Mouse (Mus musculus): ENCODE measurements around the gene Lrrc42. TPM values are rescaled to one million over a fixed set of nuclear protein-coding genes. Genes with fewer than 3 reads are reported as not detected.

Gene Lrrc42
- polyA plus RNA-seq, 1 experiment from 2014 or later = 83.0 TPM

DNA sequence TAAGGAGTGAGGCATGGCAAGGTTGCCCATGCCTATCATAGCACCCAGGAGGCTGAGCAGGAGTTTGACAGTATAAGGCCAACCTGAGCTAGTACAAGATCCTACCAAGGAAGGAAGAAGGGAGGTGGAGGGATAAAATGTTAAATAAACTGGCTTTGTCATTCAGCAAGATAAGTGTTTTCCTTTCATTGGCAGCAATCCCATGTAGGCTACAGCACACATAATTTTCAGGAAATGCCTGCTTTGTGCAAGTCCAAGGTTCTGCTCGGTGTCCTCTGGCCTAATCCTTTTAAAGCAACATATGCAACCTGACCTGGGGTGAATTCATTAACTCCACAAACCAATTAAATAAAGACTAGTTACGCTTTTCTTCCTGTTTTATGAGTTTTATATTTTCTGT is 8.0 kb downstream of the Lrrc42 start:
- no peak overlapping the region for H3K27ac ChIP-seq (replicated peaks)
- H3K36me3 ChIP-seq = peaks cover 36% of the 10 kb centered on the region
- H3K9me3 ChIP-seq (replicated peaks) = no peaks in the 10 kb centered on the region
- H3K4me1 ChIP-seq = peaks cover 30% of the 10 kb centered on the region
- no peak overlapping the region for H3K4me3 ChIP-seq
- no peak for DNase-seq (ENCODE audit: low spot score)
- 77% methylated on average over 2 of the region's 2 CpGs for WGBS
- no peaks in the 10 kb centered on the region for H3K27me3 ChIP-seq (ENCODE audit: low read depth, poor library complexity, severe bottlenecking)

DNA sequence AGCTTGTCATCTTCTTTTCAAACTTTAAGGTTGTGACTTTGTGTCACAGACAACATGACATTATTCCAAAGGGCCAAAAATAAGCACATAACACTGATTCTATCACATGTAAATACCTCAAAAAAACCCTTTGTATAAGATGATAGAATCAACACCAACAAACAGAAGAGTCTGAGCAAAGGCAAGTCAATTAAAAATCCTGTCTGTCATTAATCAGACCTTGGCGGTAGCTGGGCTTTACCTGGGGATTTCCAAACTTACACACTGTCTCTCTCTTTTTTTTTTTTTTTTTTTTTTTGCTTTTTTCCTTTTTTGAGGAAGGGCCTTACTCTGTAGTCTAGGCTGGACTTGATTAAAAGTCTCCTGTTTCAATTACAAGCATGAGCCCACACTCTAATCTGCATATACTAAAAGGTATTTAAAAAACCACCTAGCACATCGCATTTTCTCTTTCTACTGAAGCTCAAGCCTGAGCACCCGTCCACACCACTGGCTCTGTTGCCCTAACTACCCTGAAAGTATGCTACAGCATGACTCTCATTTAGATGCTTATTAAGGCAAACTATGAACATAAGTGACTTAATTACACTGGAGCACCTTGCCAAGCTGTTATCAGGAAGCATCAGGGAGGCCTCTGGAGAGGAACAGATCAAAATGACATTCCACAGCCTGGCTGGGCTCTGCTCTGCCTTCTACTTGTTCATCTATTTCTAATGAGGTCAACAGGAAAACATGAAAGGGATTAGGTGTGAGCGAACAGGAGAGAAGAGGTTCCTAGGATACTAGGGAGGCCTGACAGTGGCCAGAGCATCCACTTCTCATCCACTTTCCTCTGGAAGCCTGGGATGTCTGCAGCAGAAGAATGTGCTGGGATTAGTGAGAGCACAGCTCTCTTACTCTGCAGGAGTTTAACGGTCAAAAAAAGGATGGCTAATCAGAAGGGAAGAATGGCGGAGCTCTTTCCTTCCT is 9.7 kb downstream of the Lrrc42 start:
- Histone ChIP-seq H3K27ac (replicated peaks) (no peak overlapping the region), H3K4me3 (no peak overlapping the region), H3K4me1 (peaks cover 16% of the 10 kb centered on the region), H3K27me3 (ENCODE audit: low read depth, poor library complexity, severe bottlenecking) (no peaks in the 10 kb centered on the region), H3K36me3 (peaks cover 52% of the 10 kb centered on the region), H3K9me3 (replicated peaks) (no peaks in the 10 kb centered on the region)
- WGBS = 78% methylated on average over 6 of the region's 6 CpGs
- no peak for DNase-seq (ENCODE audit: low spot score)

GRCm38 (mm10) chr4:107240196-107240595 is 13.1 kb downstream of the Lrrc42 start:
- peaks cover 78% of the 10 kb centered on the region for H3K36me3 ChIP-seq
- WGBS = 96% methylated on average over 6 of the region's 6 CpGs

DNA sequence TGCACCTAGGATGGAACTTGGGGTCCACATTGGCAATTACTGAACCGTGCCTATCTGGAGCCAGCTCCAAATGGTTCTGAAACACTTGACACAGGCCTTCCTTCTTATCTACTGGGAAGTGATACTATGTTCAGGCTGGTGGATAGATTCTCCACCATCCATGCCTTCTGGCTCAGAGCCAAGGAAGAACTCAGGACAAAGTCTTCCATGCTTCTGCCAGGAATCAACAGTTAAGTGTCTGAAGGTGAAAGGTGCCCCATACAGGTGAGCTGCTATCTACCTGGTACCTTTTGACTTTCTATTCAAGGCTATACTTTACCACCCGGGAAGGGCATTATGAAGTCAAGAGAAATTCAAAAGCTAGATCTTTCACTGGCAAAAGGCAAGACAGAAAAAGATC is 15.1 kb downstream of the Lrrc42 start:
- H3K27me3 ChIP-seq (ENCODE audit: low read depth, poor library complexity, severe bottlenecking) = no peaks in the 10 kb centered on the region
- peaks cover 97% of the 10 kb centered on the region for H3K36me3 ChIP-seq
- no peak overlapping the region for H3K27ac ChIP-seq (replicated peaks)
- H3K9me3 ChIP-seq (replicated peaks) = no peaks in the 10 kb centered on the region
- H3K4me3 ChIP-seq = no peak overlapping the region
- 97% methylated on average over 2 of the region's 2 CpGs for WGBS
- DNase-seq (ENCODE audit: low spot score) = no peak
- no peaks in the 10 kb centered on the region for H3K4me1 ChIP-seq

More at GRCm38 (mm10) chr4:107240196-107240595, 13.1 kb downstream of the Lrrc42 start:
- DNase-seq (ENCODE audit: low spot score) = no peak
- H3K4me1 ChIP-seq = peaks cover 8% of the 10 kb centered on the region
- H3K9me3 ChIP-seq (replicated peaks) = no peaks in the 10 kb centered on the region
- no peak overlapping the region for H3K4me3 ChIP-seq
- no peaks in the 10 kb centered on the region for H3K27me3 ChIP-seq (ENCODE audit: low read depth, poor library complexity, severe bottlenecking)
- H3K27ac ChIP-seq (replicated peaks) = no peak overlapping the region

- peaks cover 60% of the 10 kb centered on the region for H3K36me3 ChIP-seq
- H3K9me3 ChIP-seq (replicated peaks) = no peaks in the 10 kb centered on the region
- H3K27me3 ChIP-seq (ENCODE audit: low read depth, poor library complexity, severe bottlenecking) = no peaks in the 10 kb centered on the region
- H3K4me3 ChIP-seq = no peak overlapping the region
- DNase-seq (ENCODE audit: low spot score) = no peak
- no peaks in the 10 kb centered on the region for H3K4me1 ChIP-seq
- WGBS = 63% methylated on average over 3 of the region's 3 CpGs
- H3K27ac ChIP-seq (replicated peaks) = no peak overlapping the region
These were observed 21.1 kb downstream of the Lrrc42 start for GRCm38 (mm10) chr4:107232219-107232618.

DNA sequence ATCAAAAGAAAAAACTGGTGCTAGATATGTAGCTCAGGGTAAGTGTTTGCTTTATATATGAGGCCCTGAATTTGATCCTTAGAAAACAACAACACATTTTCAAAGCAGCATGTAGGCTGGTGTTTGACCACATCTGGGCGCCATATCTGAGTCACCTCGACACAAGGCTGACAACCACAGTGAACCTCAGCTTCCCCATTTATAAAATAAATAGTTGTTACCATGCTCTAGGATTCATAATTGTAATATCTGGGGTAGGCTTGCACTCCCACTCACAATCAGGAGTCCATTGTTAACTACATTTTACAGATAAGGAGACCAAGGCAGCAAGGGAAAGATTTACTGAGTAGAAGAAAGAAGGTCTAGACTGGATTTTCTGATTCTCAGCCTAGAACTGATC is 27.0 kb downstream of the Lrrc42 start:
- Histone ChIP-seq H3K27me3 (ENCODE audit: low read depth, poor library complexity, severe bottlenecking) (no peaks in the 10 kb centered on the region), H3K9me3 (replicated peaks) (no peaks in the 10 kb centered on the region), H3K27ac (replicated peaks) (no peak overlapping the region), H3K4me3 (no peak overlapping the region), H3K4me1 (no peaks in the 10 kb centered on the region), H3K36me3 (0 out of 2 replicates have a peak, but pooled peaks cover 2% of the 10 kb centered on the region)
- DNase-seq (ENCODE audit: low spot score) = no peak
- 91% methylated on average over 2 of the region's 2 CpGs for WGBS

- Histone ChIP-seq H3K4me1 (no peaks in the 10 kb centered on the region), H3K4me3 (no peak overlapping the region), H3K9me3 (replicated peaks) (no peaks in the 10 kb centered on the region), H3K27ac (replicated peaks) (no peak overlapping the region), H3K36me3 (no peaks in the 10 kb centered on the region), H3K27me3 (ENCODE audit: low read depth, poor library complexity, severe bottlenecking) (no peaks in the 10 kb centered on the region)
- 87% methylated on average over 11 of the region's 11 CpGs for WGBS
- no peak for DNase-seq (ENCODE audit: low spot score)
These were observed 29.8 kb downstream of the Lrrc42 start for GRCm38 (mm10) chr4:107223225-107224204.

DNA sequence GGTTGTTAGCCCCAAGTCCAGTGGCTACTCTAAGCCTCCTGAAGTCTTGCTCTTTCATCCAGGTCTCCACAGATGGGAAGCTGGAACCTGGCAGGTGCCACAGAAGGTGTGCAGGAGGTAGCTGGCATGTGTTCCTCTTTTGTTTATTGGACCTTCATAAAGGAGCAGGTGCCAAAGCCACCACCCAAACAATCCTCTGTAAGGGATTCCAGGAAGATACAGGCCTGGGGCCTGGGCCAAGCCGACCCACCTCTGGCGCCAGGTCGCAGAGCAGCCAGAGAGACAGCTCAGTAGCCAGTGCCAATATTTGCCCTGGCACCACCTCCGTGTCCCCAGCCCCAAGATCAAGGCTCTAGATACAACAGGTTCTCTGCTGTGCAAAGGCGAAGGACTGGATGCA is 31.8 kb downstream of the Lrrc42 start:
- DNase-seq (ENCODE audit: low spot score) = no peak
- no peaks in the 10 kb centered on the region for H3K4me1 ChIP-seq
- H3K4me3 ChIP-seq = no peak overlapping the region
- no peaks in the 10 kb centered on the region for H3K27me3 ChIP-seq (ENCODE audit: low read depth, poor library complexity, severe bottlenecking)
- H3K27ac ChIP-seq (replicated peaks) = no peak overlapping the region
- H3K9me3 ChIP-seq (replicated peaks) = no peaks in the 10 kb centered on the region
- WGBS = 89% methylated on average over 5 of the region's 5 CpGs
- no peaks in the 10 kb centered on the region for H3K36me3 ChIP-seq

- no peak for DNase-seq (ENCODE audit: low spot score)
- Histone ChIP-seq H3K4me3 (no peak overlapping the region), H3K9me3 (replicated peaks) (no peaks in the 10 kb centered on the region), H3K36me3 (no peaks in the 10 kb centered on the region), H3K27me3 (ENCODE audit: low read depth, poor library complexity, severe bottlenecking) (no peaks in the 10 kb centered on the region), H3K4me1 (no peaks in the 10 kb centered on the region), H3K27ac (replicated peaks) (no peak overlapping the region)
- WGBS = 88% methylated on average over 9 of the region's 9 CpGs
These were observed 35.8 kb downstream of the Lrrc42 start for GRCm38 (mm10) chr4:107217574-107217973.

DNA sequence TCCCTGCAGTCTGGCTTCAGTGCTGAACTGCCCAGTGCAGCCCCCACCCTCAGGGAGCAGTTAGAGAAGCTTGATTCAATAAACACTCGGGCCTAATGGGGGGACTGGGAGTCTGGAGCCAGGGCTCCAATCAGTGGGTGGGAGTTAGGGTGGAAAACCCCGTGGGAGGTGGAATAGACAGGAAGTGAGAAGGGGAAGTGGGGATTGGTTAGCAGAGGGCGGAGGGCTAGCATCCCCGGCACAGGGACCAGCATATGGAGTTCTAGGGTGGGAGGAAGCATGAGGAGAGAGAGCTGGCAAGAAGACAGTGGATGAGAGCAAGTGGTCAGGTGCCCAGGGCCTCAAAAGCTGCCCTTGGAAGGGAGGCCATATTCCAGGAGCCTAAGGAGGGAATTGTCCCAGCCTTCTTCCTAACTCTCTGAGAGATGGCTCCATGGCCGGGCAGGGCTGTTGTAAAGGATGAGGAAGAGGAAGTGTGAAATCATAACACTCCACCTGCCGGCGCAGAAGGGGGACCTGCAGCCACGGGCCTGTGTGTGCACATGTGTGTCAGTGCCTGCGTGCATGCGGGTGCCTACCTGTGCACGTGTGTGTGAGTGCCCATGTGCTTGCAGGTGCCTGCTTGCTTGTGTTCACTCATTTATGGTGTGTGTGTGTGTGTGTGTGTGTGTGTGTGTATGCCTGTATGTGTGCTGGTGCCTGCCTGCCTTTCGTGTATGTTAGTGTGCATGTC is 39.9 kb downstream of the Lrrc42 start:
- DNase-seq (ENCODE audit: low spot score) = no peak
- H3K9me3 ChIP-seq (replicated peaks) = no peaks in the 10 kb centered on the region
- peaks cover 4% of the 10 kb centered on the region; the same call in 1 of the 2 replicates for H3K36me3 ChIP-seq
- 80% methylated on average over 12 of the region's 12 CpGs for WGBS
- no peak overlapping the region for H3K4me3 ChIP-seq
- peaks cover 16% of the 10 kb centered on the region for H3K4me1 ChIP-seq
- no peak overlapping the region for H3K27ac ChIP-seq (replicated peaks)
- no peaks in the 10 kb centered on the region for H3K27me3 ChIP-seq (ENCODE audit: low read depth, poor library complexity, severe bottlenecking)

DNA sequence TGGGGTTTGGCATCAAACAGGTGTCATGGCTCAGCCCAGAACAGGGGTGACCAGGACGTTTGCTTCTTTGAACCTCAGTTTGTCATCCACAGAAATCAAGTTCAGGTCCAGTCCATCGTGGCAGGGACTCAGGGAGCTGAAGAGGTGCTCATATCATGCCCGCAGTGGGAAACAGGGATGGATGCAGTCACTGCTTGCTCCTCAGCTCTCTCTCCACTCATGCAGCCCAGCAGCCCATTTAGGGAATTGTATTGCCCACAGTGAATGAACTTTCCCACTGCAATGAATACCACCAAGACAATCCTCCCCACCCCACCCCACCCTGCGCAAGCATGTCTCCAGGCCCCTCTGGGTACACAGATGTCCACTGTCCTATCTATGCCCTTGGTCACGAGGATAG is 41.4 kb downstream of the Lrrc42 start:
- Histone ChIP-seq H3K4me1 (peaks cover 16% of the 10 kb centered on the region), H3K27ac (replicated peaks) (no peak overlapping the region), H3K9me3 (replicated peaks) (no peaks in the 10 kb centered on the region), H3K4me3 (no peak overlapping the region), H3K27me3 (ENCODE audit: low read depth, poor library complexity, severe bottlenecking) (no peaks in the 10 kb centered on the region), H3K36me3 (peaks cover 17% of the 10 kb centered on the region)
- 89% methylated on average over 5 of the region's 5 CpGs for WGBS
- no peak for DNase-seq (ENCODE audit: low spot score)

DNA sequence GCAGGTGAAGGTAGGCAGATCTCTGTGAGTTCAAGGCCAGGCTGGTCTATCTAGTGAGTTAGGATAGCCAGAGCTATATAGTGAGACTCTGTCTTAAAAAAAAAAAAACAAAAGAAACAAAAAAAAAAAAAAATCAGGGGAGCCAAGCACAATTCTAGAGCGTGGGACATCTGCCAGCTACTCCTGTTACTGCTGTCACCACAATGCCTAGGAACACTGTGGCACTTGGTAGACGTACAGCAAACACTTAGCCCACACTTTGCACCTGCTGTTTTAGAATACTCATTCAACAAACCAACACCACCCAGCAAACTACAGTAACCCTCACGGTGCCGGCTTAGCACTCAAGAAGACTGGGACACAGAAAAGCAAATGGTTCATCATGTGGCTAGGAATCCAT is 41.9 kb downstream of the Lrrc42 start:
- Histone ChIP-seq H3K36me3 (peaks cover 22% of the 10 kb centered on the region), H3K27me3 (ENCODE audit: low read depth, poor library complexity, severe bottlenecking) (no peaks in the 10 kb centered on the region), H3K4me3 (no peak overlapping the region), H3K9me3 (replicated peaks) (no peaks in the 10 kb centered on the region), H3K4me1 (peaks cover 16% of the 10 kb centered on the region), H3K27ac (replicated peaks) (no peak overlapping the region)
- WGBS = 89% methylated on average over 4 of the region's 4 CpGs
- no peak for DNase-seq (ENCODE audit: low spot score)
